Mouse (Mus musculus) olfactory bulb, adult 2 months (tissue): ENCODE measurements around the gene Cmtr2.

Experiments used
- CTCF ChIP-seq: fragments of 200-500 bp; IDR thresholded peaks from 2 replicates; pipeline ENCODE4 v1.5.1; 2012; ENCODE audit warnings: low read depth, mild to moderate bottlenecking, low read length, moderate library complexity; ENCODE audit not compliant: insufficient read depth
- POLR2A ChIP-seq: fragments of 200-500 bp; IDR thresholded peaks from 2 replicates; pipeline ENCODE4 v1.6.1; 2012; ENCODE audit warnings: mild to moderate bottlenecking, low read depth, low read length, moderate library complexity; ENCODE audit not compliant: insufficient read depth

- TF ChIP-seq POLR2A: no peak
- TF ChIP-seq CTCF: no peak
Measured at GRCm38 (mm10) chr8:110166270-110166669, 49.2 kb upstream of the Cmtr2 start.
